In the genomic region with DNA sequence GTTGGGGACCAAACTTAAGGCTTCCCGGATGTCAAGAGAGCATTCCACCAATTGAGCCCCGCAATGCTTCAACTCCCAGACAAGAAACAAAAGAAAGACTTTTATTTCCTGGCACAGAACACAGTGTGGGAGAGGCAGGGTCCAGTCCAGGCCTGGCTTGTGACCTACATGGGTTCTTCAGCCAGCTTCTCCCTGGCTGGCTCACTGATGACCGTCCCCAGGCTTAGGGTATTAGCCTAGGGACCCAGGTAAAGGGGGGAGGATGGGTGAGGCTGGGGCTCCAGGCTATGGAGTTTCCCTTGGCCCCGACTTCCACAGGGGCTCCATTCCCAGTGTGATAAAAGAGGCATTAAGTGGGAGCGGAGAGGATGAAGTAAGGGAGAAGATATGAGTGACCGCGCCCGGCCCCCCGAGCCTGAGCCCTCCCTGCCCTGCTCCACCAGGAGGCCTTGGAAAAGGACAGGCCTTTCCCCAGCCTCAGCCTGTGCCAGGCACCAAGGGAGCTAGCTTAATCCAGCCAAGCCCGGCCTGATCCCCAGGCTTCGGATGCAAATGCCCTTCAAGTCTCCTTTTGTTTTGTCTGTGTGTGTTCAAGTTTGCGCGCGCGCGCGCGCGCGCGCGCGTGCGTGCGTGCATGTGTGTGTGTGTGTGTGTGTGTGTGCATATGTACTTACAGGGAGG, we compare ENCODE assay signal across 8 mouse cellular contexts. TPM values are rescaled to one million over a fixed set of nuclear protein-coding genes. Genes with fewer than 3 reads are reported as not detected.
A peak's percentile ranks its signal among the peaks of the same experiment; 100 is the strongest.
DNase-seq lines count a peak whose midpoint lies in the region; ATAC-seq lines count a peak whose summit lies in the region.

No protein-coding gene starts in this region.

- H3K27me3 ChIP-seq in embryonic facial prominence, embryonic 11.5 days (ENCODE audit: control insufficient read depth, insufficient read depth, low read length) = no peaks in the 10 kb centered on the region
- H3K27me3 ChIP-seq in heart, embryonic 14.5 days (ENCODE audit: control insufficient read depth, insufficient read depth, low read length) = peaks cover 4% of the 10 kb centered on the region; the same call in 1 of the 2 replicates
- no peaks in the 10 kb centered on the region for H3K27me3 ChIP-seq in midbrain, embryonic 15.5 days (replicated peaks)

- no peak for ATAC-seq in embryonic facial prominence, embryonic 11.5 days (replicated peaks; ENCODE audit: insufficient number of reproducible peaks, low FRiP score, low TSS enrichment, low read depth)
- ATAC-seq in heart, embryonic 14.5 days (ENCODE audit: insufficient number of reproducible peaks, insufficient read depth, low FRiP score, low read depth) = no peak
- ATAC-seq in midbrain, embryonic 15.5 days (replicated peaks) = no peak
- no peak for ATAC-seq in inflammation-experienced regulatory T-cells, adult 6 months

- DNase-seq in layer of hippocampus, postnatal 10 days (ENCODE audit: low spot score in 2 of 2) = peak; percentile 22
- no peak for DNase-seq in layer of hippocampus, adult 18-20 months (ENCODE audit: low spot score in 2 of 2)
- peak; percentile 30 for DNase-seq in embryonic facial prominence, embryonic 11.5 days (ENCODE audit: low spot score)
- no peak for DNase-seq in thymus, postnatal 14 days
- DNase-seq in kidney, postnatal 14 days = no peak

- no peak overlapping the region for H3K4me3 ChIP-seq in embryonic facial prominence, embryonic 11.5 days (ENCODE audit: low read depth, low read length)
- no peak overlapping the region for H3K4me3 ChIP-seq in heart, embryonic 14.5 days (ENCODE audit: control insufficient read depth in 1 of 2, insufficient read depth in 1 of 2, low read depth in 1 of 2, low read length in 2 of 2)
- H3K4me3 ChIP-seq in midbrain, embryonic 15.5 days = no peak overlapping the region

- no peak overlapping the region for H3K27ac ChIP-seq in embryonic facial prominence, embryonic 11.5 days (replicated peaks; ENCODE audit: low read depth, low read length)
- peak overlapping the region; percentile 66 to 82 for H3K27ac ChIP-seq in heart, embryonic 14.5 days (replicated peaks in 1 of 2; ENCODE audit: control insufficient read depth in 1 of 2, insufficient read depth in 1 of 2, low read depth in 2 of 2, low read length in 2 of 2)
- peak overlapping the region; percentile 52; the same call in 1 of the 2 replicates for H3K27ac ChIP-seq in midbrain, embryonic 15.5 days

- H3K9me3 ChIP-seq in embryonic facial prominence, embryonic 11.5 days (replicated peaks; ENCODE audit: control insufficient read depth, low read length) = no peaks in the 10 kb centered on the region
- H3K9me3 ChIP-seq in heart, embryonic 14.5 days (ENCODE audit: control insufficient read depth, low read length) = no peaks in the 10 kb centered on the region
- H3K9me3 ChIP-seq in midbrain, embryonic 15.5 days = no peaks in the 10 kb centered on the region

- whole genome bisulfite sequencing in embryonic facial prominence, embryonic 11.5 days = 42% methylated on average over 25 of the region's 25 CpGs
- WGBS in heart, embryonic 14.5 days = 46% methylated on average over 25 of the region's 25 CpGs
- WGBS in midbrain, embryonic 15.5 days = 19% methylated on average over 25 of the region's 25 CpGs

- no peaks in the 10 kb centered on the region for H3K4me1 ChIP-seq in embryonic facial prominence, embryonic 11.5 days (ENCODE audit: control insufficient read depth, insufficient read depth, low read length)
- H3K4me1 ChIP-seq in heart, embryonic 14.5 days (ENCODE audit: control insufficient read depth in 2 of 2, insufficient read depth in 2 of 2, low read length in 2 of 2) = peaks cover 26 to 28% of the 10 kb centered on the region in 2 experiments
- H3K4me1 ChIP-seq in midbrain, embryonic 15.5 days = peaks cover 7% of the 10 kb centered on the region

- no peak overlapping the region for H3K4me2 ChIP-seq in embryonic facial prominence, embryonic 11.5 days (ENCODE audit: low read depth, low read length)
- no peak overlapping the region for H3K4me2 ChIP-seq in heart, embryonic 14.5 days (ENCODE audit: low read length)
- peak overlapping the region; percentile 24 for H3K4me2 ChIP-seq in midbrain, embryonic 15.5 days

- H3K9ac ChIP-seq in embryonic facial prominence, embryonic 11.5 days (replicated peaks; ENCODE audit: low read length) = peak overlapping the region; percentile 25; the same call in 1 of the 2 replicates
- H3K9ac ChIP-seq in heart, embryonic 14.5 days (ENCODE audit: low read length) = peak overlapping the region; percentile 53
- no peak overlapping the region; the same call in 1 of the 2 replicates for H3K9ac ChIP-seq in midbrain, embryonic 15.5 days

- H3K36me3 ChIP-seq in embryonic facial prominence, embryonic 11.5 days (replicated peaks; ENCODE audit: control insufficient read depth, insufficient read depth, low read depth, low read length) = no peaks in the 10 kb centered on the region
- no peaks in the 10 kb centered on the region for H3K36me3 ChIP-seq in heart, embryonic 14.5 days (ENCODE audit: control insufficient read depth, insufficient read depth, low read length)
- H3K36me3 ChIP-seq in midbrain, embryonic 15.5 days (replicated peaks) = no peaks in the 10 kb centered on the region

RNA-seq across cellular contexts. Expression of gene Eln, which starts 38.7 kb away (rescaled TPM):
- 10 to 100 TPM; 94.0 to 99.5 TPM for total RNA-seq in layer of hippocampus, postnatal 10 days (2021)
- 1 to 10 TPM; 7.1 to 8.2 TPM for total RNA-seq in layer of hippocampus, adult 18-20 months (2021)
- 4.4 and 4.6 TPM in 2 replicates for polyA plus RNA-seq in embryonic facial prominence, embryonic 11.5 days (2014; fragmentation: Nextera tagmentation; extraction: Ambion mirVana)
- 202 and 337 TPM in 2 replicates for polyA plus RNA-seq in heart, embryonic 14.5 days (2014; fragmentation: Nextera tagmentation; extraction: Ambion mirVana)
- polyA plus RNA-seq in midbrain, embryonic 15.5 days (2015; fragmentation: Nextera tagmentation; extraction: Ambion mirVana) = 8.7 and 9.3 TPM in 2 replicates
- under 1 TPM in 1 of 3 experiments, not detected in 2; 0.19 TPM for polyA plus RNA-seq in inflammation-experienced regulatory T-cells, adult 6 months (2017; shearing (Covaris generic))

Comparison
In these comparisons a context has a peak if more than half of its experiments do, and no peak if none do; other contexts are left out.
1. DNase-seq: peak in layer of hippocampus, postnatal 10 days (2 of 2) and embryonic facial prominence, embryonic 11.5 days (single experiment); none in layer of hippocampus, adult 18-20 months (0 of 2), thymus, postnatal 14 days (single experiment) and kidney, postnatal 14 days (single experiment).
2. RNA of gene Eln, which starts 38.7 kb away (polyA plus RNA-seq): 202 to 337 TPM in heart, embryonic 14.5 days; 8.7 to 9.3 TPM in midbrain, embryonic 15.5 days, 4.4 to 4.6 TPM in embryonic facial prominence, embryonic 11.5 days and 0.19 TPM in inflammation-experienced regulatory T-cells, adult 6 months; every median in the first group is over 10 times any median in the second.